Mouse (Mus musculus): Measurements from ENCODE around the gene Golga3. TPM values are rescaled to one million over a fixed set of nuclear protein-coding genes. Genes with fewer than 3 reads are reported as not detected.

Gene Golga3
- polyA plus RNA-seq, 1 experiment from 2014 or later: 22.6 TPM

DNA sequence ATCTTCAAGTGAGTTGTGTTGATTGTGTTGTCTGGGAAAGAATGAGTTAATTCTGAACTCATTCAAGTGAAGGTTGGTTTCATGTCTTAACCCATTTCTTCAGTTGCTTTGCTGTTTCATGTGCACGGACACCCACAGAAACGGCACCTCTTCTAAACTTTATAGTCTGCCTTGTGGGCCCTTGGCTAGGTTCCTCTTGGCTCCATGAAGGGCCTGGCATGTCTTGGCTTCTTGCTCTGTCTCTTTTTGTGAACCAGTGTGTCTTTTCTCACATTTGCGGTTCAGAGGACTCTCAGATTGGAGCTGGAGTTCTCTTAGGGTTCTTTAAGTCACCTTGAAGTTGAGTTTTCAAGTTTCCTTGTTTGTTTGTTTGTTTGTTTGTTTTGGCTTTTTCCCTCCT, 48.6 kb downstream of the Golga3 start:
- Histone ChIP-seq H3K4me1 (ENCODE audit: control insufficient read depth, insufficient read depth, low read length) (no peaks in the 10 kb centered on the region), H3K27me3 (ENCODE audit: control insufficient read depth, insufficient read depth, low read length) (no peaks in the 10 kb centered on the region), H3K4me3 (ENCODE audit: low read length) (no peak overlapping the region), H3K4me2 (replicated peaks; ENCODE audit: low read depth, low read length) (no peak overlapping the region), H3K36me3 (ENCODE audit: control insufficient read depth, insufficient read depth, low read length) (peaks cover 48% of the 10 kb centered on the region), H3K27ac (ENCODE audit: low read depth, low read length) (no peak overlapping the region), H3K9me3 (ENCODE audit: control insufficient read depth, low read length) (no peaks in the 10 kb centered on the region), H3K9ac (ENCODE audit: low read depth, low read length) (no peak overlapping the region)
- no peak for ATAC-seq (ENCODE audit: low FRiP score, low TSS enrichment)
- 88% methylated on average over 3 of the region's 3 CpGs for WGBS

GRCm38 (mm10) chr5:110227336-110227883, 50.9 kb downstream of the Golga3 start:
- Histone ChIP-seq H3K27ac (ENCODE audit: low read depth, low read length) (no peak overlapping the region), H3K9ac (ENCODE audit: low read depth, low read length) (no peak overlapping the region), H3K4me2 (replicated peaks; ENCODE audit: low read depth, low read length) (no peak overlapping the region), H3K9me3 (ENCODE audit: control insufficient read depth, low read length) (no peaks in the 10 kb centered on the region), H3K36me3 (ENCODE audit: control insufficient read depth, insufficient read depth, low read length) (peaks cover 24% of the 10 kb centered on the region), H3K27me3 (ENCODE audit: control insufficient read depth, insufficient read depth, low read length) (no peaks in the 10 kb centered on the region), H3K4me3 (ENCODE audit: low read length) (no peak overlapping the region), H3K4me1 (ENCODE audit: control insufficient read depth, insufficient read depth, low read length) (peaks cover 5% of the 10 kb centered on the region; the same call in 1 of the 2 replicates)
- WGBS: 37% methylated on average over 1 of the region's 1 CpGs
- no peak for ATAC-seq (ENCODE audit: low FRiP score, low TSS enrichment)

DNA sequence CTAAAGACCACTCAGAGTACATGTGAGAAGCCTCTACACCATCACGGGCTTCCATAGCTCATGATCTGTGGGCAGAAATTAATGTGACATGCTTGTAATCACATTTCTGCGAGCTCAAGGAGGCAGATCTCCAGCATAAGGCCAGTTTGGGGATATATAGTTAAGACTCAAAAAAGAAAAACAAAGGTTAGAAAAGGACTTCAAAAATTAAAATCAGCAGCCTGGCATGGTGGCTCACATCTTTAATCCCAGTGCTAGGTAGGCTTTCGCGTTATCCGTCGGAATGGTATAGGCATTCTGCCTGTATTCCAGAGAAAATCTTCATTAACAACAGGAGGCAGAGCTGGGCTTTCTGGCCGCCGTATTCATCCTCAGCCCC, 53.9 kb downstream of the Golga3 start:
- H3K27me3 ChIP-seq (ENCODE audit: control insufficient read depth, insufficient read depth, low read length): no peaks in the 10 kb centered on the region
- peaks cover 24% of the 10 kb centered on the region; the same call in 1 of the 2 replicates for H3K36me3 ChIP-seq (ENCODE audit: control insufficient read depth, insufficient read depth, low read length)
- H3K4me1 ChIP-seq (ENCODE audit: control insufficient read depth, insufficient read depth, low read length): peaks cover 5% of the 10 kb centered on the region; the same call in 1 of the 2 replicates
- H3K4me3 ChIP-seq (ENCODE audit: low read length): peak overlapping the region; percentile 98
- peak overlapping the region; percentile 98 for H3K9ac ChIP-seq (ENCODE audit: low read depth, low read length)
- no peaks in the 10 kb centered on the region for H3K9me3 ChIP-seq (ENCODE audit: control insufficient read depth, low read length)
- no peak for ATAC-seq (ENCODE audit: low FRiP score, low TSS enrichment)
- WGBS: 8% methylated on average over 8 of the region's 8 CpGs
- H3K27ac ChIP-seq (ENCODE audit: low read depth, low read length): peak overlapping the region; percentile 96
- H3K4me2 ChIP-seq (replicated peaks; ENCODE audit: low read depth, low read length): peak overlapping the region; percentile 65

DNA sequence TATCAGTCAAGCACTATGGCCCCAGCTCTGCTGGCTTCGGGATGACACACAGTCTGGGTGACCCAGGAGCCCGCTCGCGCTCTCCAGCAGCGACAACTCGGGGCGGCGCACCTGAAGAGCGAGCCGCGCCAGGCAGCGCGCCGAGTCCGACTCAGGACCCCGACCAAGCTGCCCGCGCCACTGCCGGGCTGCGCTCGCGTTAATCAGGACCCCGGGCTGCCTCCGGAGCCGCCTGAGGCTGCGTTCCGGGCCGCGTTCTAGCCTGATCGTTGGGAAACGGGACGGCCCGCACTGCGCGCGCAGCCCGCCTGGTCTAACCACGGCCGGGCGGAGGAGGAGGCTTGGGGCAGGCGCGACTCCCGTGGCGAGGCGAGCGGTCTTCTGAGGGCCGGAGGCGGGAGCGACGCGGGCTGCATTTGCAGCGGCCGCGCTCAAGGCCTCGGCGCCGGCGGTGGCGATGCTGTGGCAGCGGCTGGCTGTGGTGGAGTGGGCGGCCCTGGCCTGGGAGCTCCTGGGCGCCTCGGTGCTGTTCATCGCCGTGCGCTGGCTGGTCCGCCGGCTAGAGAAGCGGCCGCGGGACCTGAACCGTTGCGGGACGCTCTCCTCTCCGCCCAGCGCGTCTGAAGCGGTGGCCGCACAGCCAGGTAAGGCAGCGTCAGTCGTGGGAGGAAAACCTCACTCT, 54.4 kb downstream of the Golga3 start, which contains the start of gene Ankle2:
Gene Ankle2, plus strand, starts transcription at position 225 of the 682 bp plus-strand sequence.
- H3K36me3 ChIP-seq (ENCODE audit: control insufficient read depth, insufficient read depth, low read length): peaks cover 27% of the 10 kb centered on the region; the same call in 1 of the 2 replicates
- H3K4me3 ChIP-seq (ENCODE audit: low read length): peak within 1 kb of the TSS; percentile 98
- H3K9me3 ChIP-seq (ENCODE audit: control insufficient read depth, low read length): no peaks in the 10 kb centered on the region
- peaks cover 5% of the 10 kb centered on the region; the same call in 1 of the 2 replicates for H3K4me1 ChIP-seq (ENCODE audit: control insufficient read depth, insufficient read depth, low read length)
- H3K9ac ChIP-seq (ENCODE audit: low read depth, low read length): peak within 1 kb of the TSS; percentile 98
- no peaks in the 10 kb centered on the region for H3K27me3 ChIP-seq (ENCODE audit: control insufficient read depth, insufficient read depth, low read length)
- under 1% methylated on average over 77 of the region's 81 CpGs for WGBS
- peak within 1 kb of the TSS; percentile 65 for H3K4me2 ChIP-seq (replicated peaks; ENCODE audit: low read depth, low read length)
- ATAC-seq (ENCODE audit: low FRiP score, low TSS enrichment): peak; percentile 96
- peak within 1 kb of the TSS; percentile 96 for H3K27ac ChIP-seq (ENCODE audit: low read depth, low read length)

- ATAC-seq (ENCODE audit: low FRiP score, low TSS enrichment): no peak
- 44% methylated on average over 13 of the region's 13 CpGs for WGBS
- H3K9ac ChIP-seq (ENCODE audit: low read depth, low read length): peak overlapping the region; percentile 98; the same call in 1 of the 2 replicates
Observed at GRCm38 (mm10) chr5:110231638-110232037, 55.1 kb downstream of the Golga3 start.

DNA sequence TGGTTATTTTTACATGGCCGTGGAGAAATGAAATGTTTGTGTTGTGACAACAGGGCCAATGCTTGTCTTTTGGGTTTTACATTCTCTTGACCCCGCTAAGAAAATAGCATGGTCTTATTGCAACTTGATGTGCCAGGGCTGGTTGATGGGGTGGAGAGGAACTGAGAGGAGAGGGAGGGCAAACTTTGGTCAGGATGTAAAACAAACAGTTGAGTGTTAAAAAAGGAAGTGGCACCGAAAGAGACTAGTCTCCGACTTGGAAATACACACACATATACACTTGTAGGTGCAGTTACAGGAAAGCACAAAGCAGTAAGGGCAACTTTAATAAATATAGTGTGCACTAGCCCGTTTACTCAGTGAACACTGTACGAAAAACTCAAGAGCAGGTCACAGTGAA, 55.8 kb downstream of the Golga3 start:
- 79% methylated on average over 6 of the region's 6 CpGs for WGBS
- H3K4me3 ChIP-seq (ENCODE audit: low read length): no peak overlapping the region
- H3K4me2 ChIP-seq (replicated peaks; ENCODE audit: low read depth, low read length): 0 out of 2 replicates have a peak overlapping the region, but pooled peaks have one; percentile 65

More at GRCm38 (mm10) chr5:110231638-110232037, 55.1 kb downstream of the Golga3 start:
- peak overlapping the region; percentile 65 for H3K4me2 ChIP-seq (replicated peaks; ENCODE audit: low read depth, low read length)
- H3K4me1 ChIP-seq (ENCODE audit: control insufficient read depth, insufficient read depth, low read length): peaks cover 5% of the 10 kb centered on the region; the same call in 1 of the 2 replicates
- no peaks in the 10 kb centered on the region for H3K9me3 ChIP-seq (ENCODE audit: control insufficient read depth, low read length)
- H3K27ac ChIP-seq (ENCODE audit: low read depth, low read length): no peak overlapping the region
- peak overlapping the region; percentile 98 for H3K4me3 ChIP-seq (ENCODE audit: low read length)
- peaks cover 32% of the 10 kb centered on the region; the same call in 1 of the 2 replicates for H3K36me3 ChIP-seq (ENCODE audit: control insufficient read depth, insufficient read depth, low read length)
- no peaks in the 10 kb centered on the region for H3K27me3 ChIP-seq (ENCODE audit: control insufficient read depth, insufficient read depth, low read length)

DNA sequence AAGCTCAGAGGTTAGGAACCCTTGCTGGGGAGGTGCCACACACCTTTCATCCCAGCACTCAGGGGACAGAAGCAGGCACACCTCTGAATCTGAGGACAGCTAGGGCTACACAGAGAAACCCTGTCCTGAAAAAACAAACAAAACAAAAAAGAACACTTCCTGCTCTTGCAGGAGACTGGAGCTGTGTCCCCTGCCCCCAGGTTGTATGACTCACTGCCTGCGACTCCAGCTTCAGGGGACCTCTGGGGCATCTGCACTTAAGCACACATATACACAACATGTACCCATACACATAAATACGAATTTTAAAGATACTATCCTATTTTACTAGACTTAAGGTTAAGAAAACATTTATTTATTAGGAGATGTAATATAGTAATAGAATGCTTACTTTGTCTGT, 67.6 kb downstream of the Golga3 start:
- Histone ChIP-seq H3K4me2 (replicated peaks; ENCODE audit: low read depth, low read length) (no peak overlapping the region), H3K9ac (ENCODE audit: low read depth, low read length) (no peak overlapping the region), H3K36me3 (ENCODE audit: control insufficient read depth, insufficient read depth, low read length) (peaks cover 83% of the 10 kb centered on the region), H3K4me1 (ENCODE audit: control insufficient read depth, insufficient read depth, low read length) (no peaks in the 10 kb centered on the region), H3K27ac (ENCODE audit: low read depth, low read length) (no peak overlapping the region), H3K9me3 (ENCODE audit: control insufficient read depth, low read length) (no peaks in the 10 kb centered on the region), H3K27me3 (ENCODE audit: control insufficient read depth, insufficient read depth, low read length) (no peaks in the 10 kb centered on the region), H3K4me3 (ENCODE audit: low read length) (no peak overlapping the region)
- WGBS: 79% methylated on average over 2 of the region's 2 CpGs
- no peak for ATAC-seq (ENCODE audit: low FRiP score, low TSS enrichment)

More for the DNA sequence above, 55.8 kb downstream of the Golga3 start:
- no peak overlapping the region for H3K27ac ChIP-seq (ENCODE audit: low read depth, low read length)
- H3K36me3 ChIP-seq (ENCODE audit: control insufficient read depth, insufficient read depth, low read length): peaks cover 34% of the 10 kb centered on the region
- peaks cover 5% of the 10 kb centered on the region; the same call in 1 of the 2 replicates for H3K4me1 ChIP-seq (ENCODE audit: control insufficient read depth, insufficient read depth, low read length)
- no peak overlapping the region for H3K9ac ChIP-seq (ENCODE audit: low read depth, low read length)
- no peak for ATAC-seq (ENCODE audit: low FRiP score, low TSS enrichment)
- no peaks in the 10 kb centered on the region for H3K27me3 ChIP-seq (ENCODE audit: control insufficient read depth, insufficient read depth, low read length)
- H3K9me3 ChIP-seq (ENCODE audit: control insufficient read depth, low read length): no peaks in the 10 kb centered on the region

- H3K9me3 ChIP-seq (ENCODE audit: control insufficient read depth, low read length): no peaks in the 10 kb centered on the region
- H3K4me3 ChIP-seq (ENCODE audit: low read length): no peak overlapping the region
- H3K9ac ChIP-seq (ENCODE audit: low read depth, low read length): no peak overlapping the region
- H3K36me3 ChIP-seq (ENCODE audit: control insufficient read depth, insufficient read depth, low read length): peaks cover 33% of the 10 kb centered on the region
- no peak overlapping the region for H3K4me2 ChIP-seq (replicated peaks; ENCODE audit: low read depth, low read length)
- H3K27ac ChIP-seq (ENCODE audit: low read depth, low read length): no peak overlapping the region
- no peak for ATAC-seq (ENCODE audit: low FRiP score, low TSS enrichment)
- peaks cover 5% of the 10 kb centered on the region for H3K4me1 ChIP-seq (ENCODE audit: control insufficient read depth, insufficient read depth, low read length)
- H3K27me3 ChIP-seq (ENCODE audit: control insufficient read depth, insufficient read depth, low read length): no peaks in the 10 kb centered on the region
- 92% methylated on average over 4 of the region's 4 CpGs for WGBS
Observed at GRCm38 (mm10) chr5:110266941-110267340, 90.4 kb downstream of the Golga3 start.
